Mouse (Mus musculus): ENCODE data around the gene Gm20715.
"Not testable (repeated sequence)": the region's sequence is repeated elsewhere in the genome, so short reads cannot be mapped to it uniquely, and the experiment has no call there.

Gene Gm20715

DNA sequence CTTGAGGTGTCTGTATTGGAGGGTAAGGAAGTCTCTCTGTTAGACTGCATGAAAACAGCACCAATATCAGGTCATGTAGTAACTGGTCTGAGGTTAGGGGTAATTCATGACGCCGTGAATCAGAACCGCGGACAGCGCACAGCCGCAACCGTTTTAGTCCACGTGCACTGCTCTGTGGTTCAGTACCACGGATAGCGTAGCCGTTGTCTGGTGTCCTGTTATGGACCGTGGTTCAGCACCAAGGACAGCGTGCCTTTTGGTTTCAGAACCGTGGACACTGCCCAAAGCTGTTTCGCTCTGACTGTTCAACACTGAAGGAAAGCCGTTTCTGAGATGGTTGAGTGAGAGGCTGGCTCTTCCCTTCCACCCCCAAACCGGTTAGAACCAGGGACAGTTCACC is at the start of gene Gm20715:
Gene Gm20715, plus strand, starts transcription at position 235 of the 400 bp plus-strand sequence.
- peak; percentile 92 for DNase-seq

DNA sequence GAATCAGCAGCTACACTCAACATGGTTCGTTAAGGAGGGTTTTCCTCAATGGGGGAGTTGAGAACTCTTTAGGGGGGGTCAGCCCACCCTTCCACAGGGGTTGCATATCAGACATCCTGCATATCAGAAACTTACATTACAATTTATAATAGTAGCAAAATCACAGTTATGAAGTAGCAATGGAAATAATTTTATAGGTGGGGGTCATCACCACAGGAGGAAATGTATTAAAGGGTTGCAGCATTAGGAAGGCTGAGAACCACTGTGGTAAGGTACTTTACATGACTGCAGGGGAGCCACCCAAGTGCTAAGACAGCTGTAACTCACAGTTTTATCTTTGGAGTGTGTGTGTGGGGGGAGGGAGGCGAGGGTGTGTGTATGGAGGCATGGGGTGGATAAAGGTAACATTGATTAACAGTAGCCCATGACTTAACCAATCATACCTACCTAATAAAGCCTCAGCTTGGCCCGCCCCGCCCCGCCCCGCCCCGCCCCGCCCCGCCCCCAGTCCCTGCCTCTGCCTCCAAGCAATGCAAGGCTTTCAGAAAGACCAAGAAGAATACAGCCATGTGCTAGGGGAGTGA is 49.5 kb upstream of the Gm20715 start:
- DNase-seq, result no peak

DNA sequence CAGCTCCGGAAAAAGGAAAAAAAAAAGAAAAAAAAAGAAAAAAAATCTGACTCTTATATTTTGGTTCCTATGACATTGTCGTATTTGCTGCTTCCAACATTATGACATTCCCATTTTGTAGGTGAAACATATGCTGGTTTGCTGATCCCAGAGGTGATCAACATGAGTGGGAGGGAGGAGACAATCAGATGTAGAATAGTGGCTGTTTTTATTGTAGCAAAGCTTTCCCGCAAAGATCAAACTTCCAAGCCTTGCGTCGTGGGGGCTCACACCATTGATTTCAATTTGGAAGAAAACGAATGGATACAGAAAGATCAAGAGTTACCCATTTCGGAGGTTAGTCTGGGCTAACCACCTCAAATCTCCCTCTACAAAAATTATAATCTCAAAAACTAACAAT is 48.3 kb upstream of the Gm20715 start:
- DNase-seq, result no peak

DNA sequence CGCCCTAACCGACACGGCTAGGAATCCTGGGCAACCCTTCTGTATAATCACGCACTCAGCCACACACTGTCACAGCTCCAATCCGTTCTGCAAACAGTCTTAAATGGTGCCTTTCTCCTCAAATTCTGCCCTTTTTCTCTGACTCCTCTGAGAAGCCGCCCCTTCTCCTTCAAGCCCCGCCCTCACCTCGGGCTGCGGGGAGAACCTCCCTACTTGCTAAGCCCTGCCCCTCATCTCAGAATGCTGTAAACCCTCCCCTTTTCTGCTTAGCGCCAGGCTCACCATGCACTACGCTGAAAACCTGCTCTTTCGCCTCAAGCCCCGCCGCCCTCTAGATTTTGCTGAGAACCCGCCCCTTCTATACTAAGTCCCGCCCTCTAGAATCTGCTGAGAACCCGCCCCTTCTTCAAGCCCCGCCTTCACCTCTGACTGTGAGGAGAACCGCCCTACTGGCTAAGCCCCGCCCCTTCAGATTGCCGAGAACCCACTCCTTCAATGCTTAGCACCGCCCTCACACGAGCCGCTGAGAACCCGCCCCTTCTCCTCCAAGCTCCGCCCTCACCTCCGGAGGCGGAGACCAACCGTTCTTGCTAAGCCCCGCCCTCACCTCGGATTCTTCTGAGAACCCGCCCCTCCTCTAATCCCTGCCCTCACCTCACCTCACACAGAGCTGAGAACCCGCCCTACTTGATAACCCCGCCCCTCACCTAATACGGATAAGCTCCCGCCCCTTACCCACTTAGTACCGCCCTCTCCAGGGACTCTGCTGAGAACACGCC is 47.6 kb upstream of the Gm20715 start:
- peak; percentile 99 for DNase-seq

DNA sequence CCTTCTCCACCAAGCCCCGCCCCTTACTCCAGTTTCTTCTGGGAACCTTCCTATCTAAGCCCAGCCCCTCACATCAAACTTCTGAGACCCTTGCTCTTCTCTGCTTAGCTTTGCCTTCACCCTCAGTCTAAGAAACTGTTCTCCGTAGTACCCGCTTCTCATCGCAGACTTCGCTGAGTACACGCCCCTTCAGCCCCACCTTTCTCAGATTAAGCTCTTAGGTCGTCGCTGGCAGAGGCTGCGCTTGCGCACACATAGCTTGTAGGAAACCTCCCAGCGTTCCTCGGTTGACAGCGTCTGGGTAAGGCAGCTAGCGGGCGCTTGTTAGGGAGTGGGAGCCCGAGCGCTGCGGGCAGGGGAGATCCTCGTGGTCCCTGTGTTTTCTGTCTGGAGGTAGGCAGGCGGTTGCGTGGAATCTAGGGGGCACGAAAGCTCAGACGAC is 47.0 kb upstream of the Gm20715 start, which contains the start of gene Zfp78:
Gene Zfp78, plus strand, starts transcription at position 234 of the 442 bp plus-strand sequence.
- DNase-seq, result peak; percentile 97

DNA sequence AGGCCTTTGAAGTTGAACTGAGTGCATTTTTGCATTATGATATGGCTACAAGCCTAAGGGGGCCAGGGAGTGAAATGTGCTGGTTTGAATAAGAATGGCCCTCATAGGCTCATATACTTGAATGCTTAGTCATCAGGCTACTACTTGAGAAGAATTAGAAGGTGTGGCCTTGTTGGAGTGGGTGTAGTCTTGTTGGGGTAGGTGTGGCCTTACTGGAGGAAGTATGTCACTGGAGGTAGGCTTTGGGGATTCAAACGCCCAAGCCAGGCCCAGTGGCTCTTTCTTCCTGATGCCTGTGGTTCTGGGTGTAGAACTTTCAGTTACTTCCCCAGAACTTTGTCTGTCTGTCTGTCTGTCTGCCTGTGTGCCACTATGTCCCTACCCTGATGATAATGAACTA is 45.3 kb upstream of the Gm20715 start:
- DNase-seq, result peak; percentile 6

DNA sequence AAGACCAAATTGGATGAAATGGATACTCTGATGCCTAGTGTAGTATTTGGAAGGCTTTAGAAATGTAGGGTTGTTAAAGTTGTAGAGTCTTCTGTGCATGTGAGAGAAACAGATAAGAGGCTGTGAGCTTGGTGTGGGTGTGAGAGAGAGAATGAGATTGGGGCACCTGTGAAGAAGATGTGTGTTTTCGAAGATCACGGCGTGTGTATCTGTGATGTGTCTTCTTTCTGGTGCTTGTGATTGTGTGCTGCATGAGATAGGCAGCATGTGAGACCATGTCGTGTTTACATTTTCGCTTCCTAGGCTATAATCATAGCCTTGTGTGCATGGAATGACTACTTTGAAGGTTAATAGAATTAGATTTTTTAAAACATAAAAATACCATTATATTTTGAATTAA is 42.9 kb upstream of the Gm20715 start:
- no peak for DNase-seq

DNA sequence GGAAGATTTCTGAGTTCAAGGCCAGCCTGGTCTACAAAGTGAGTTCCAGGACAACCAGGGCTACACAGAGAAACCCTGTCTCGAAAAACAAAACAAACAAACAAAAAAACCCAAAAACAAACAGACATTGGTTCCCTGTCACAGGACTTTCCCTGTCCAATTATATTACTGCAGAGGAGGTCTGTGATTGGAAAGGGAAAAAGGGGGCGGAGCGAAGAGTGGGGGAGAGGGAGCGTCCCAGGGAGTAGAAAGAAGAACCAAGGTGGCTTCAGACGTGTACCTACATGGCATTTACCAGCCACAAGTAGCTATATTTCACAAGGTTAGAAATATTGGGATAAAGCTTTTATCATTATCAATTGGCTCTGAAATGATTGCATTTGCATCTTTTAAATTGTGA is 41.9 kb upstream of the Gm20715 start:
- not testable (repeated sequence) for DNase-seq

DNA sequence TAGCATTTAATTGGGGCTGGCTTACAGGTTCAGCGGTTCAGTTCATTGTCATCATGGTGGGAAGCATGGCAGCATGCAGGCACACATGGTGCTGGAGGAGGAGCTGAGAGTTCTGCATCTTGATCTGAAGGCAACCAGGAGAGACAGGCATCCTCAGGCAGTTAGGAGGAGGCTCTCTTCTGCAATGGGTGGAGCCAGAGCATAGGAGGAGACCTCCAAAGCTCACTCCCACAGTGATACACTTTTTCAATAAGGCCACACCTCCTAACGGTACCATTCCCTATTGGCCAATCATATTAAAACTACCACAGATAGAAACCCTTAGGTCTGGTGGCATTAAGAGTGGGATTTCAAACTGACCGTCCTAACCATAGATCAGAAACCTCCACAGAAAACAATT is 40.6 kb upstream of the Gm20715 start:
- DNase-seq, result no peak

DNA sequence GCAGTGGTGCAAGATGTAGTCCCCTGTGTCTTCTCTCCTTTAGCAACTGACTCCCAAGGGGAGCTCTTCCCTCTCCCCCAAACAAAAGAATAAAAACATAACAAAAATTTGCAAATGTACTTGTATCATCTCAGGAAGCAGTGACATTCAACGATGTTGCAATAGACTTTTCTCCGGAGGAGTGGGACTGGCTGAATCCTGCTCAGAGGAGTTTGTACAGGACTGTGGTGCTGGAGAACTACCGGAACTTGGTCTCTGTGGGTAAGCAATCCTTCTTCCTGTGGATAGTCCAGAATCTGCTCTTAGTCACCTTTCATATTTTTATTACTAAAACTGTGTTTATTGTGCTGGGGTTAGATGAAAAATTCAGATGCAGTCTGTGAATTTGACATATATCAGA is 37.1 kb upstream of the Gm20715 start:
- no peak for DNase-seq

DNA sequence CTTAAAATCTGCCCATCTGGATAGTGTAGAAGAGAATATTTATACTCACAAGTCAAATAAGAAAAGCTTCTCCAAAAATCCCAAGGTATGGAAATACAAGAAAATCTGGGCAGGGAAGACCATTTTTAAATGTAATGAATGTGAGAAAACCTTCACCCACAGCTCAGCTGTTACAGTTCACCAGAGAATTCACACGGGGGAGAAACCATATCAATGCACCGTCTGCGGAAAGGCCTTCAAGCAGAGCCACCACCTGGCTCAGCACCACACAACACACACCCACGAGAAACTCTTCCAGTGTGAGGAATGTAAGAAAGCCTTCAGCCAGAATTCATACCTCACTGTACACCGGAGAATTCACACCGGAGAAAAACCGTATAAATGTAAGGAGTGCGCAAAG is 31.6 kb upstream of the Gm20715 start:
- no peak for DNase-seq

DNA sequence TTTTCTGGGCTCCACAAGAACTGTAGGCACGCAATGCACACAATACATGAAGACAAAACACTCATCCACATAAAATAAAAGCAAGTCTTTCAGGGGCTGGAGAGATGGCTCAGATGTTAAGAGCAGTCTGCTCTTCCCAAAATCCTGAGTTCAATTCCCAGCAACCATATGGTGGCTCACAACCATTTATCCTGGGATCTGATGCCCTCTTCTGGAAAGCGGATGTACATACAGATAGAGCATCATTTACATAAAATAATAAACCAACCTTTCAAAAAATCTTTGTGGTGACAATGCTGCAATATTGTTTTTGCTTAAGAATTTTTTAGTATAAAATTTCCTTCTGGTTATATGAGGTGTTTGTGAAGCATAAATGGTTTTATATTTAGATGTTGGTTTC is 28.6 kb upstream of the Gm20715 start:
- DNase-seq, result peak; percentile 20

DNA sequence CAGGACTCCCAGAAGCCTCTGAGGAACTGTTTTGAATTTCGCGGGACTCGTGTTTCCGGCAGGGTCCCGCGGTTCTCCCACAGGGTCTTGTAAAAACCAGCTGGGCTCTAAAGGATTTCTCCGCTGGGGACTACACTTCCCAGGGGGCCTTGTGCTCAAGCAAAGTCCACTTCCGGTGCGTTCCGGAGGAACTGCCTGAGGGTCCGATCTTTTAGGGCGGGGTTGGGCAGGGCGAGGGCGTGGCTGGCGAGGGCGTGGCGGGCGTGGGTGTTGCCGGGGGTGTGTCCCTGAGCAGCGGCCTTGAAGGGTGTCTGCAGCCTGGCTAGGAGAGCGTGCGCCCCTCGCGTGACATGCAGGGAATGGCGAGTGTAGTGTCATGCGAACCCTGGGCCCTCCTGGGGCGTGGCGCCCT is 27.0 kb upstream of the Gm20715 start, which contains the start of gene Zfp28:
Gene Zfp28, plus strand, starts transcription at position 252 of the 412 bp plus-strand sequence.
- peak; percentile 99 for DNase-seq

DNA sequence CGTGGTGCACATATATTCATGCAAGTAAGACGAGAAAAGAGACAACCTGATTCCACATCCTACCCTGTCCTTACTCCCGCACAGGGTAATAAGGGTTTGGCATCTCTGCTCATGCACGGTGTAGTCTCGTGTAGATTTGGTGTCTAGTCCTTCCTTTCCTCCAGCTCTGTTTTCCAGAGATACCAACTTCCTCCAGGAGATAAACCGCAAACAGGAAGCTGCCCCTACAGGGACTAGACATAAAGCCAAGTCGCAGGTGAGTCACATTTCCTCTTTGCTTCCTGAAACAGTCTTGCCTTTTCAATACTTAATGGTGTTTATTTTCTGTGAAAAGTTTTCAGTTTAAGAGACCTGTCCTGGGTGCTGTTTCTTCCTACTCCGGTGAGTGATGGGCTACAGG is 26.1 kb upstream of the Gm20715 start:
- DNase-seq, result no peak

DNA sequence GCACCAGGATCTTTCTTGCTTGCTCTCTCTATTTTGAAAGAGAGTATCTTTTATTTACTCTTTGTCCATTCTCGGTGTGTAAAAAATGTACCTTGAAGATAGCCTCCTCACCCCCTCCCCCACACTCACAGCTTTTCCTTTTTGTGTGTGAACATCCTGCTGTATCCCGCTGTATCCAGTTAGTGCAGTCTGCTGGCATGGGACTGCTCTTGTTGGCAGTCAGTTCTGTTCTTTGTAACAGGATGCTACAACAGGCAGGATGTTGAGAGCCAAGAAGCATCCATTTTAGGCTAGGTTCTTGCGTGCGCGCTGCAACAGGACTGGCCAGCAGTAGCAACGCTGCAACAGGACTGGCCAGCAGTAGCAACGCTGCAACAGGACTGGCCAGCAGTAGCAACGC is 23.1 kb upstream of the Gm20715 start:
- no peak for DNase-seq

DNA sequence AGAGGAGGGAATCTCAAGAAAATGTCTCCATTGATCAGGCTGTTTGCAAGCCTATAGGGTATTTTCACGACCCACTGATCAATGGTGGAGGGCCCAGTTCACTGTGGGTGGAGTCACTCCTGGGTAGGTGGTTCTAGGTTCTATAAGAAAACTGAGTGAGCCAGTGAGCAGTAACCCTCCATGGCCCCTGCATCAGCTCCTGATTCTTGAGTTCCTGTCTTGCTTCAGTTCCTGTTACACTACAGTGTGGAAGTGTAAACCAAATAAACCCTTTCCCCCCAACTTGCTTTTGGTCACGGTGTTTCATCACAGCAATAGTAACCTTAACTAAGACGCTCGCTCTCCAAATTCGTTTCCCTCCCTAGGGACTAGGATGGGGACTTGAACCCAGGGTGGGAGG is 21.1 kb upstream of the Gm20715 start:
- no peak for DNase-seq

DNA sequence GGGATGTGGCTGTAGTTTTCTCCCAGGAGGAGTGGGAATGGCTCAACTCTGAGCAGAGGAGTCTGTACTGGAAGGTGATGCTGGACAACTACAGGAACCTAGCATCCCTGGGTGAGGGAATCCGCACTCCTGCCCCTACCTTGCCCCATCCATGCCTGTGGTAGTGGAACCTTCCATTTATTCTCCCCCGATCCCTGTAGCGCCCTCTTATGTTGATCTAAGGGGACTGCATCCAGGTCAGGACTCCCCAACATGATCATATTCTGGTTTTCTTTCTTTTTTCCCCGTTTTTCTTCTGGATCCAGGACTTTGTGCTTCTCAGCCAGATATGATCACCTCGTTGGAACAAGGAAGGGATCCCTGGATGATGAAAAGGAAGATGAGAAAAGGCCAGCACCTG is 20.6 kb upstream of the Gm20715 start:
- DNase-seq, result no peak

DNA sequence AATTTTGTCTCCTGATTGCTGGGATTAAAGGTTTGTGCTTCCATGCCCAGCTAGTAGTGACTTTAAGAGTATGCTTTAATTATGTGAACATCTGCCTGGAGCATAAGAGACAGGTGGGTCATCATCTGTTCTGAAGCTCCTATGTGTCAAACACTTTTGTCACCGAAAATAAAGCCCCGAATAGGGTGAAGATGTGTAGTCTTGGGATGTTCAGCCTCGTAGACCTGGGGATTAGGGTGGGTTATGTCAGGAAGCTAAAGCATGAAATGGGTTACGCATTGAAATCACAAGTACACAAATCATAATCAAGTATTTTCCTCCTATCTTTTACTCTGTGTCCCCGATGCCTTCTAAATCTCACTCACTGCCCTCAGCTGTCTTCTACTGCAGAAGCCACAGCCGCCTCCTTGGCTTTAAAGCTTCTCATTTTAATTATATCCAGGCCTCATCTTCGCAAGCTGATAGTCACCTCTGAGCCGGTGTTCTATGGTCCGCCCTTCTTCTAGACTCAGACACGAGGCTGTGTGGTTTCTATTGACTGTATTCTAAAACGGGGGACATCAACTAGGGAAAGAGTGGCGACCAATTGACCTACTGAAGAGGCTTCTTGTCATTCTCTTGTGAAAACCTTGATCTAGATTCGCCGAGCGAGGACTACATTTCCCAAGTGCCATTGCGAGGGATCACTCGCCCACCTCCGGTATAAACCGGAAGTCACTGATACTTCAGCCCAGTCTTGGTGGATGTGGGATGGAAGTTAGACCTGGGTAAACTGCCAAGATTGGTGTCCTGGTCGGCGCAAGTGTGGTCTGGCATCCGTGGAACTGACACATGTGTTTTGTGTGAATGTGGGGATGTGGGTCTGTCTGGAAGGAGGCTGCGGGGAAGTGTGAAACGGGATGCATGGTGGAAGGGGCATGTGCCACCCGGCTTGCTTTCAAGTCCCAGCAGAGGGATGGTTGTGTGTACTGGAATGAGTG is 11.8 kb upstream of the Gm20715 start, which contains the start of gene Smim17:
Gene Smim17, plus strand, starts transcription at position 720 of the 980 bp plus-strand sequence.
- DNase-seq, result peak; percentile 79

DNA sequence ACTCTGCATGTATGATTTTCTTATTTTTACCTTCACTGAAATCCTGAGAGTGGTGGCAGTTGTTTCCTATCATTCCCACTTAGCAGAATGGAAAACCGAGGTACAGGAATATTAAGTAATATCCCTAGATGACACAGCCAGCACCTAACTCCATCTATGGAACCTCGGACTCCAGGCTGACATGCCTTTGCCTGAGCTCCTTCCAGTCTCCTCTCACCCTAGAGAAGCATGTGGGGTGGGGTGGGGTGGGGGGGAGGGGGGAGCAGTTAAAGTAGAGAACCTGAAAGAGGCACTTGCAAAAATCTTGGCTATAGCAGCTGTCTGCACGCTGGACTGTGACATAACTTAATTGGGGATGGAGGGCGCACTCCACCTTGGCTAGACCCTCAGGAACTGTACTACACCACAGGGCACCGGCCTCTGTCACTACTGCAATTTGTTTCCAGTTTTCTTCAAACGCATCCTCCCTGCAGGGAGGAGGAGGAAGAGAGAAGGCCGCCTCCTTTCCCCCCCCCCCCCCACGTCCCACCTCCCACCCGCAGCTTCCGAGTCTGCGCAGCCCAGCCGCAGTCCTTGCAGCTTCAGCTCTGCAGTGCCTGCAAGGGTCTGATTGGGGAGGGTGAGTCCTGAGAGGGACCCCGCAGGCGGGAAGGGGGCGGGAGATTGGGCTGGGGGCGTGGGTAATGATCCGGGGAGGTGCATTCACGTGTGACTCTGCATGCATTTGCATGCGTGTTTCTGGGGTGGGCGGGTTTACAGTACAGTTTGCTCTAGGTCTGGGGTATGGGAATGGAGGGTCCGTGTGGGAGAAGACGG is 4.8 kb downstream of the Gm20715 start:
- DNase-seq, result peak; percentile 43

DNA sequence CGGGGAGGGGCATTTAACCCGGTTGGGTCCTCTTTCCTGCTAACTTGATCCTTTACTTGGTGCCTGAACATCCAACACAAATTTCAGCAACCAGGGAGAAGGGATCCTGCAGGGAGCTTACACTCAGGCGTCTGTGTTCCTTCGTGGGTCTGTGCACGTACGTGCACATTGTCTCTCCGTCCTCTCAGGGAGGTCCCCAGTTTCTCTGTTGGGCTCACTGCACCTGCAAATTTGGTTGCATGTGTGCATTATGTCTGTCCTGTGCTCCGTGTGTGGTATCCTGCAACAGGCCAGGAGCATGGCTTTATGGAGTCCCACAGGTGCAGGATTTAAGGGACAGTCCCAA is 5.3 kb downstream of the Gm20715 start:
- no peak for DNase-seq

DNA sequence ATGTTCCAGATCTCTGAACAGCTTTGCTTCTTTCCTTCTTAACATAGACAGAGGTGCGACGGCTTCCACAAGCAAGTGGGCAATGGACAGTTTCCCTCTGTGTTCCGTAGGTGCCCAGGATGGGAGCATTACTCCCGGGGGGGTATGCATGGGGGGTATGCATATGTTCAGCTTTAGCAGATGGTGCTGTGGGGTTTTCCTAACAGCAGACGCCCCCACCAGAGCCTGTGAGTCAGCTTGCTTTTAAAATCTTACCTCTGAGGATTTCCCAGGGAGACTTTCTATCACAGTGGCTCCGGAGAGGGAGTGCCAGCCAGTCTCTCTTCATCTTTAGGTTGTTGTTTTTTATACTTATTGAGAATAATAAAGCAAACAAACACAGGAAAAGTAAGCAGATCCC is 9.8 kb downstream of the Gm20715 start:
- no peak for DNase-seq

DNA sequence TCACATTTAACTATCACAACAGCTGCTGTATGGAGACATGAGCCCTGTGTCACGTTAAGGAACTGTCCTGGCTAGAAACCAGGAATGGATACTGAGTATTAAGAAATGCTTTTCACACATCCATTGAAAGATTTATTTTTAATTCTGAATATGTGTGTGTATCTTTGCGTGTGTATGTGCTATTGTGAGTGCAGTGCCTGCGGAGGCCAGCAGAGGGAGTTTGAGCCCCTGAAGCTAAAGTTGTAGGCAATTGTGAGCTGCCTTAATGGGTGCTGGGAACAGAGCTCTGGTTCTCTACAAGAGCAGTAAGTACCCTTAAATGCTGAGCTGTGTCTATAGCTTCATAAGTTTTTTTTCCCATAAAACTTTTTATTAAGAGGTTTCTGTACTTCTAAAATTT is 19.3 kb downstream of the Gm20715 start:
- DNase-seq, result no peak
